Mouse (Mus musculus) ES-Bruce4 (cell line): ENCODE data around the gene Ddc. TPM values are rescaled to one million over a fixed set of nuclear protein-coding genes. Genes with fewer than 3 reads are reported as not detected.
A peak's percentile ranks its signal among the peaks of the same experiment; 100 is the strongest.

Experiments
- H3K27ac ChIP-seq: 2 replicates; pipeline ENCODE4 v1.5.1; 2012; ENCODE audit warnings: low read length, inconsistent platforms; ENCODE audit not compliant: insufficient read depth
- H3K27me3 ChIP-seq: 2 replicates; pipeline ENCODE4 v1.6.1; 2012; ENCODE audit warnings: mild to moderate bottlenecking, low read length, inconsistent platforms; ENCODE audit not compliant: control insufficient read depth, poor library complexity, insufficient read depth, severe bottlenecking
- H3K36me3 ChIP-seq: 2 replicates; pipeline ENCODE4 v1.6.1; 2012; ENCODE audit warnings: inconsistent platforms, mild to moderate bottlenecking, low read length, moderate library complexity; ENCODE audit not compliant: control insufficient read depth, poor library complexity, insufficient read depth, severe bottlenecking
- H3K4me1 ChIP-seq: one replicate; pipeline ENCODE4 v1.8.1; 2011; ENCODE audit warnings: low read length; ENCODE audit not compliant: control insufficient read depth, insufficient read depth
- H3K4me3 ChIP-seq: 2 replicates; pipeline ENCODE4 v1.5.1; 2011; ENCODE audit warnings: low read depth, mild to moderate bottlenecking, low read length
- H3K9ac ChIP-seq: 2 replicates; pipeline ENCODE4 v1.6.1; 2012; ENCODE audit warnings: low read depth, mild to moderate bottlenecking, inconsistent platforms; ENCODE audit not compliant: poor library complexity, severe bottlenecking
- H3K9me3 ChIP-seq: replicated peaks from 2 replicates; pipeline ENCODE4 v1.6.1; 2012; ENCODE audit warnings: mild to moderate bottlenecking, low read length, inconsistent platforms; ENCODE audit not compliant: control insufficient read depth, poor library complexity, insufficient read depth, severe bottlenecking
- CTCF ChIP-seq: IDR thresholded peaks from one replicate; pipeline ENCODE4 v1.8.1; 2011; ENCODE audit warnings: low read depth, low read length
- EP300 ChIP-seq: IDR thresholded peaks from 2 replicates; pipeline ENCODE4 v1.6.1; 2011; ENCODE audit warnings: low read depth, low read length; ENCODE audit not compliant: insufficient read depth
- POLR2A ChIP-seq: IDR thresholded peaks from one replicate; pipeline ENCODE4 v1.8.1; 2011; ENCODE audit warnings: low read length; ENCODE audit not compliant: insufficient read depth
- polyA plus RNA-seq: library from polyadenylated mRNA; stranded (reverse); fragments of >200 nt; gene quantifications from 2 replicates; pipeline ENCODE4 v1.2.4, GENCODE M21; 2011; ENCODE audit warnings: low read depth; ENCODE audit not compliant: missing spikeins, insufficient read depth, insufficient read length

Gene Ddc
- polyA plus RNA-seq, 1 experiment = 7.0 TPM

- no peaks in the 10 kb centered on the region; the same call in 1 of the 2 replicates for H3K36me3 ChIP-seq
- peak overlapping the region; percentile 35; the same call in 1 of the 2 replicates for H3K9ac ChIP-seq
- H3K9me3 ChIP-seq = peaks cover 23% of the 10 kb centered on the region
- H3K27me3 ChIP-seq = no peaks in the 10 kb centered on the region
- peaks cover 8% of the 10 kb centered on the region for H3K4me1 ChIP-seq
- no peak for TF ChIP-seq CTCF
- TF ChIP-seq EP300 = no peak
- no peak for TF ChIP-seq POLR2A
- H3K4me3 ChIP-seq = no peak overlapping the region
- H3K27ac ChIP-seq = peak overlapping the region; percentile 37
Observed at GRCm38 (mm10) chr11:11830884-11831495, 67.0 kb downstream of the Ddc start.

- TF ChIP-seq POLR2A (no peak), EP300 (peak; percentile 85)
- no peak overlapping the region for H3K4me3 ChIP-seq
- peak overlapping the region; percentile 35 for H3K9ac ChIP-seq
- H3K27ac ChIP-seq = peak overlapping the region; percentile 92
- peaks cover 8% of the 10 kb centered on the region for H3K4me1 ChIP-seq
- H3K36me3 ChIP-seq = no peaks in the 10 kb centered on the region; the same call in 1 of the 2 replicates
- no peaks in the 10 kb centered on the region for H3K27me3 ChIP-seq
- peaks cover 28% of the 10 kb centered on the region for H3K9me3 ChIP-seq
Observed at GRCm38 (mm10) chr11:11829161-11830000, 68.6 kb downstream of the Ddc start.

- H3K36me3 ChIP-seq = no peaks in the 10 kb centered on the region; the same call in 1 of the 2 replicates
- peaks cover 10% of the 10 kb centered on the region for H3K4me1 ChIP-seq
- TF ChIP-seq POLR2A (no peak), EP300 (peak; percentile 79; the same call in 1 of the 2 replicates)
- H3K9ac ChIP-seq = peak overlapping the region; percentile 35
- H3K27me3 ChIP-seq = no peaks in the 10 kb centered on the region
- no peak overlapping the region for H3K4me3 ChIP-seq
- H3K27ac ChIP-seq = peak overlapping the region; percentile 92
- peaks cover 28% of the 10 kb centered on the region for H3K9me3 ChIP-seq
Observed at GRCm38 (mm10) chr11:11828761-11829160, 69.2 kb downstream of the Ddc start.

- peaks cover 10% of the 10 kb centered on the region for H3K4me1 ChIP-seq
- no peaks in the 10 kb centered on the region for H3K27me3 ChIP-seq
- TF ChIP-seq CTCF = no peak
- no peak for TF ChIP-seq POLR2A
- H3K4me3 ChIP-seq = no peak overlapping the region
- H3K9me3 ChIP-seq = peaks cover 28% of the 10 kb centered on the region
- peak overlapping the region; percentile 35; the same call in 1 of the 2 replicates for H3K9ac ChIP-seq
- H3K36me3 ChIP-seq = no peaks in the 10 kb centered on the region; the same call in 1 of the 2 replicates
- peak overlapping the region; percentile 92 for H3K27ac ChIP-seq
Observed at GRCm38 (mm10) chr11:11828251-11828650, 69.7 kb downstream of the Ddc start.

GRCm38 (mm10) chr11:11826475-11826874 is 71.5 kb downstream of the Ddc start:
- Histone ChIP-seq H3K9ac (no peak overlapping the region), H3K27ac (no peak overlapping the region), H3K4me1 (peaks cover 10% of the 10 kb centered on the region)

GRCm38 (mm10) chr11:11825670-11826069 is 72.3 kb downstream of the Ddc start:
- Histone ChIP-seq H3K9me3 (peaks cover 28% of the 10 kb centered on the region), H3K4me3 (no peak overlapping the region), H3K4me1 (peaks cover 8% of the 10 kb centered on the region), H3K9ac (no peak overlapping the region), H3K36me3 (no peaks in the 10 kb centered on the region), H3K27ac (no peak overlapping the region), H3K27me3 (no peaks in the 10 kb centered on the region)
- TF ChIP-seq EP300 (no peak), POLR2A (no peak), CTCF (no peak)

More at GRCm38 (mm10) chr11:11826475-11826874, 71.5 kb downstream of the Ddc start:
- no peak overlapping the region for H3K4me3 ChIP-seq
- peaks cover 28% of the 10 kb centered on the region for H3K9me3 ChIP-seq
- TF ChIP-seq POLR2A (no peak), CTCF (no peak), EP300 (no peak)
- H3K36me3 ChIP-seq = no peaks in the 10 kb centered on the region
- H3K27me3 ChIP-seq = no peaks in the 10 kb centered on the region
